Mouse (Mus musculus) cerebellum, adult 2 months (tissue): ENCODE data around the gene Atg5. TPM values are rescaled to one million over a fixed set of nuclear protein-coding genes. Genes with fewer than 3 reads are reported as not detected.
"Not testable (repeated sequence)": the region's sequence is repeated elsewhere in the genome, so short reads cannot be mapped to it uniquely, and the experiment has no call there.

Experiments
- DNase-seq, 2 experiments: peaks; one replicate each; pipeline ENCODE4 v3.0.0; 2021
- H3K27ac ChIP-seq: fragments of 200-500 bp; 2 replicates; pipeline ENCODE4 v1.5.1; 2012; ENCODE audit warnings: low read length, control low read depth, inconsistent platforms; ENCODE audit not compliant: insufficient read depth
- H3K27me3 ChIP-seq: fragments of 200-500 bp; 2 replicates; pipeline ENCODE4 v1.6.1; 2012; ENCODE audit warnings: inconsistent platforms, mild to moderate bottlenecking, low read length, moderate library complexity; ENCODE audit not compliant: control insufficient read depth, insufficient read depth
- H3K4me1 ChIP-seq: fragments of 200-500 bp; 2 replicates; pipeline ENCODE4 v1.6.1; 2011; ENCODE audit warnings: low read length; ENCODE audit not compliant: control insufficient read depth, insufficient read depth
- H3K4me3 ChIP-seq: fragments of 200-500 bp; replicated peaks from 2 replicates; pipeline ENCODE3; 2011; ENCODE audit warnings: mild to moderate bottlenecking, low read depth, low read length, control low read depth; ENCODE audit not compliant: insufficient read depth
- CTCF ChIP-seq: fragments of 200-500 bp; IDR thresholded peaks from 2 replicates; pipeline ENCODE4 v1.5.1; 2011; ENCODE audit warnings: low read depth, mild to moderate bottlenecking, control low read depth, low read length, moderate library complexity, borderline replicate concordance; ENCODE audit not compliant: insufficient read depth
- POLR2A ChIP-seq: fragments of 200-500 bp; IDR thresholded peaks from 2 replicates; pipeline ENCODE4 v1.6.1; 2011; ENCODE audit warnings: low read length, control low read depth, borderline replicate concordance; ENCODE audit not compliant: insufficient read depth
- WGBS: fragments of 180-500 bp; shearing (Covaris S2); methylation state at CpG from one replicate; pipeline ENCODE4 v1.1.7; 2018; 5-methylcytosine and 5-hydroxymethylcytosine counted together
- polyA plus RNA-seq: library from polyadenylated mRNA; depleted of rRNA; stranded (reverse); fragments of >200 nt; gene quantifications from 2 replicates; pipeline ENCODE4 v1.2.3, GENCODE M21; 2012; rRNA removed

Atg5 gene
- 19.6 and 21.2 TPM in 2 replicates for polyA plus RNA-seq

- Histone ChIP-seq H3K4me3 (peak within 1 kb of the TSS; percentile 90), H3K27me3 (no peaks in the 10 kb centered on the region), H3K27ac (peak within 1 kb of the TSS; percentile 29; the same call in 1 of the 2 replicates), H3K4me1 (no peaks in the 10 kb centered on the region; the same call in 1 of the 2 replicates)
- peak; percentile 66; the same call in 1 of the 2 replicates for TF ChIP-seq POLR2A
- TF ChIP-seq CTCF, result no peak
- under 1% methylated on average over 63 of the region's 63 CpGs for whole genome bisulfite sequencing
- DNase-seq, result peak; percentile 97 to 98
Observed at GRCm38 (mm10) chr10:44268145-44268860, at the start of gene Atg5. Atg5 (plus strand) TSS chr10:44268358.

- 10% methylated on average over 2 of the region's 2 CpGs for WGBS
- TF ChIP-seq CTCF, result peak; percentile 8; the same call in 1 of the 2 replicates
- DNase-seq, H3K27ac ChIP-seq, H3K4me1 ChIP-seq, H3K4me3 ChIP-seq, H3K27me3 ChIP-seq: not testable (repeated sequence)
Observed at GRCm38 (mm10) chr10:44219073-44219472, 49.1 kb upstream of the Atg5 start.

GRCm38 (mm10) chr10:44224345-44224744 is 43.8 kb upstream of the Atg5 start:
- TF ChIP-seq POLR2A (no peak), CTCF (no peak)
- Histone ChIP-seq H3K4me1 (no peaks in the 10 kb centered on the region), H3K4me3 (no peak overlapping the region), H3K27me3 (no peaks in the 10 kb centered on the region), H3K27ac (no peak overlapping the region)
- whole genome bisulfite sequencing, result 93% methylated on average over 9 of the region's 9 CpGs
- DNase-seq, result no peak

GRCm38 (mm10) chr10:44233351-44233750 is 34.8 kb upstream of the Atg5 start:
- H3K4me1 ChIP-seq, H3K27me3 ChIP-seq, H3K4me3 ChIP-seq, H3K27ac ChIP-seq: not testable (repeated sequence)
- peak; percentile 8 to 16 for DNase-seq
- WGBS, result 3% methylated on average over 1 of the region's 1 CpGs
- TF ChIP-seq CTCF, result peak; percentile 36; the same call in 1 of the 2 replicates

- 33% methylated on average over 7 of the region's 7 CpGs for WGBS
Observed at GRCm38 (mm10) chr10:44235298-44235697, 32.9 kb upstream of the Atg5 start.

GRCm38 (mm10) chr10:44256624-44257023 is 11.5 kb upstream of the Atg5 start:
- H3K4me1 ChIP-seq, result no peaks in the 10 kb centered on the region
- 36% methylated on average over 7 of the region's 7 CpGs for WGBS
- peak; percentile 11; the same call in 1 of the 2 replicates for TF ChIP-seq CTCF
- no peak for TF ChIP-seq POLR2A
- H3K4me3 ChIP-seq, result no peak overlapping the region
- H3K27ac ChIP-seq, result no peak overlapping the region
- no peaks in the 10 kb centered on the region for H3K27me3 ChIP-seq
- no peak for DNase-seq

More at GRCm38 (mm10) chr10:44235298-44235697, 32.9 kb upstream of the Atg5 start:
- not testable (repeated sequence) for H3K27me3 ChIP-seq, DNase-seq, H3K4me3 ChIP-seq, H3K27ac ChIP-seq, H3K4me1 ChIP-seq

GRCm38 (mm10) chr10:44265835-44266234 is 2.3 kb upstream of the Atg5 start:
- no peak for DNase-seq
- H3K27me3 ChIP-seq, result no peaks in the 10 kb centered on the region
- H3K27ac ChIP-seq, result no peak overlapping the region
- no peaks in the 10 kb centered on the region; the same call in 1 of the 2 replicates for H3K4me1 ChIP-seq
- no peak overlapping the region for H3K4me3 ChIP-seq
- 66% methylated on average over 3 of the region's 3 CpGs for WGBS
- TF ChIP-seq CTCF, result no peak
- no peak for TF ChIP-seq POLR2A

GRCm38 (mm10) chr10:44266561-44266960 is 1.6 kb upstream of the Atg5 start:
- H3K4me3 ChIP-seq, result no peak overlapping the region
- no peak overlapping the region for H3K27ac ChIP-seq
- no peaks in the 10 kb centered on the region; the same call in 1 of the 2 replicates for H3K4me1 ChIP-seq
- DNase-seq, result no peak
- no peak for TF ChIP-seq CTCF
- TF ChIP-seq POLR2A, result no peak
- no peaks in the 10 kb centered on the region for H3K27me3 ChIP-seq
